Mouse (Mus musculus) liver, embryonic 14 days (tissue): ENCODE results near the gene Ppp1r14d. TPM values are rescaled to one million over a fixed set of nuclear protein-coding genes. Genes with fewer than 3 reads are reported as not detected.

Source experiments
- polyA plus RNA-seq: library from polyadenylated mRNA; depleted of rRNA; stranded (reverse); fragments of >200 nt; gene quantifications from 2 replicates; pipeline ENCODE4 v1.2.3, GENCODE M21; 2012; rRNA removed

The Ppp1r14d gene
- polyA plus RNA-seq = not detected in 2 replicates

GRCm38 (mm10) chr2:119229775-119230704 lies at the start of gene Ppp1r14d:
Gene Ppp1r14d, minus strand, starts transcription at chr2:119229906.

GRCm38 (mm10) chr2:119270643-119271331 lies 41.1 kb upstream of the Ppp1r14d start, which contains the start of gene Rhov:
Gene Rhov, minus strand, starts transcription at chr2:119271272.

GRCm38 (mm10) chr2:119237210-119237870 lies 7.6 kb upstream of the Ppp1r14d start, which contains the start of gene Spint1:
Gene Spint1, plus strand, starts transcription at chr2:119237362.

GRCm38 (mm10) chr2:119208344-119209175 lies 21.1 kb downstream of the Ppp1r14d start, which contains the start of the genes Zfyve19 and Dnajc17:
Gene Zfyve19, plus strand, starts transcription at chr2:119208617.
Gene Dnajc17, minus strand, starts transcription at chr2:119208795.

GRCm38 (mm10) chr2:119173991-119174651 lies 55.6 kb downstream of the Ppp1r14d start, which contains the start of gene Gm14137:
Gene Gm14137, plus strand, starts transcription at chr2:119174509.

Other genes with a start within 250 kb of the Ppp1r14d start
- 6.7 and 7.8 TPM in 2 replicates for gene Ccdc32, start 200.5 kb downstream of the Ppp1r14d start, polyA plus RNA-seq
- gene Rpusd2, start 195.1 kb downstream of the Ppp1r14d start, polyA plus RNA-seq = 3.6 and 4.3 TPM in 2 replicates
- gene Knl1, start 182.8 kb downstream of the Ppp1r14d start, polyA plus RNA-seq = 7.4 and 8.3 TPM in 2 replicates
- 24.9 and 28.9 TPM in 2 replicates for gene Rad51, start 117.1 kb downstream of the Ppp1r14d start, polyA plus RNA-seq
- 21.8 and 25.6 TPM in 2 replicates for gene Rmdn3, start 72.9 kb downstream of the Ppp1r14d start, polyA plus RNA-seq
- gene Gchfr, start 62.1 kb downstream of the Ppp1r14d start, polyA plus RNA-seq = 32.2 and 36.7 TPM in 2 replicates
- gene Gm14137, start 55.4 kb downstream of the Ppp1r14d start, polyA plus RNA-seq = 0.01 TPM in 2 replicates
- 14.0 and 16.3 TPM in 2 replicates for gene Zfyve19, start 21.3 kb downstream of the Ppp1r14d start, polyA plus RNA-seq
- 11.1 and 13.4 TPM in 2 replicates for gene Dnajc17, start 21.1 kb downstream of the Ppp1r14d start, polyA plus RNA-seq
- 0.16 and 0.31 TPM in 2 replicates for gene Spint1, start 7.5 kb upstream of the Ppp1r14d start, polyA plus RNA-seq
- gene Rhov, start 41.4 kb upstream of the Ppp1r14d start, polyA plus RNA-seq = 0.03 and 0.06 TPM in 2 replicates
- 3.2 and 3.7 TPM in 2 replicates for gene Vps18, start 58.8 kb upstream of the Ppp1r14d start, polyA plus RNA-seq
- 1.2 and 1.3 TPM in 2 replicates for gene Dll4, start 95.9 kb upstream of the Ppp1r14d start, polyA plus RNA-seq
- 0.98 and 2.0 TPM in 2 replicates for gene Chac1, start 121.3 kb upstream of the Ppp1r14d start, polyA plus RNA-seq
- gene Ino80, start 247.8 kb upstream of the Ppp1r14d start, polyA plus RNA-seq = 4.4 and 4.8 TPM in 2 replicates